Mouse (Mus musculus) intestine, postnatal 0 days (tissue): ENCODE measurements at regions not wholly inside any gene's neighbourhood (a gene's known extent, or its start where the extent isn't known, plus 50 kb on each side); places are given as distances from the start of the nearest gene placed in this dataset.

Experiments
- ATAC-seq: fragments of 200-750 bp; cut with Nextera tagmentation; 2 replicates; pipeline ENCODE4 v1.8.0; 2017; ENCODE audit warnings: mild to moderate bottlenecking, moderate TSS enrichment, moderate library complexity
- H3K27ac ChIP-seq: fragments of 300-500 bp; sonication (generic); 2 replicates; pipeline ENCODE4 v1.5.1; 2014; ENCODE audit warnings: mild to moderate bottlenecking, low read depth, low read length, moderate library complexity
- H3K27me3 ChIP-seq: fragments of 300-500 bp; sonication (generic); replicated peaks from 2 replicates; pipeline ENCODE4 v1.6.1; 2014; ENCODE audit warnings: low read length, mixed read lengths; ENCODE audit not compliant: control insufficient read depth, insufficient read depth
- H3K36me3 ChIP-seq: fragments of 300-500 bp; sonication (generic); 2 replicates; pipeline ENCODE4 v1.6.1; 2014; ENCODE audit warnings: mild to moderate bottlenecking, moderate library complexity; ENCODE audit not compliant: control insufficient read depth, insufficient read depth
- H3K4me1 ChIP-seq: fragments of 300-500 bp; sonication (generic); replicated peaks from 2 replicates; pipeline ENCODE4 v1.6.1; 2014; ENCODE audit warnings: antibody characterized with exemption, low read length, mixed read lengths; ENCODE audit not compliant: control insufficient read depth, insufficient read depth
- H3K4me2 ChIP-seq: fragments of 300-500 bp; sonication (generic); replicated peaks from 2 replicates; pipeline ENCODE4 v1.6.1; 2014; ENCODE audit warnings: low read depth, mild to moderate bottlenecking, moderate library complexity
- H3K4me3 ChIP-seq: fragments of 300-500 bp; sonication (generic); 2 replicates; pipeline ENCODE4 v1.5.1; 2014; ENCODE audit warnings: low read depth, low read length
- H3K9ac ChIP-seq: fragments of 300-500 bp; sonication (generic); 2 replicates; pipeline ENCODE4 v1.6.1; 2014; ENCODE audit warnings: mild to moderate bottlenecking, low read depth, low read length
- H3K9me3 ChIP-seq: fragments of 300-500 bp; sonication (generic); 2 replicates; pipeline ENCODE4 v1.6.1; 2016; ENCODE audit warnings: mixed run types; ENCODE audit not compliant: control insufficient read depth
- CTCF ChIP-seq: sonication (generic); IDR thresholded peaks from 2 replicates; pipeline ENCODE4 v1.5.1; 2016; ENCODE audit warnings: low read depth, mild to moderate bottlenecking, control low read depth, antibody characterized with exemption, moderate library complexity
- WGBS: fragments of 180-500 bp; shearing (Covaris S2); extraction: QIAGEN DNeasy Blood & Tissue Kit; methylation state at CpG from one replicate; pipeline ENCODE4 v1.1.7; 2014; 5-methylcytosine and 5-hydroxymethylcytosine counted together

GRCm38 (mm10) chr4:9135481-9136187, 896.8 kb upstream of the Car8 start:
- H3K9ac ChIP-seq, result no peak overlapping the region
- ATAC-seq, result peak; percentile 76

GRCm38 (mm10) chr4:9133695-9134094, 894.9 kb upstream of the Car8 start:
- ATAC-seq, result no peak
- Histone ChIP-seq H3K9me3 (no peaks in the 10 kb centered on the region), H3K4me2 (no peak overlapping the region), H3K27me3 (no peaks in the 10 kb centered on the region), H3K4me1 (no peaks in the 10 kb centered on the region), H3K9ac (no peak overlapping the region), H3K36me3 (no peaks in the 10 kb centered on the region), H3K27ac (no peak overlapping the region), H3K4me3 (no peak overlapping the region)
- no peak for TF ChIP-seq CTCF
- 77% methylated on average over 2 of the region's 2 CpGs for WGBS

More at GRCm38 (mm10) chr4:9135481-9136187, 896.8 kb upstream of the Car8 start:
- 13% methylated on average over 21 of the region's 21 CpGs for WGBS
- Histone ChIP-seq H3K4me3 (peak overlapping the region; percentile 31), H3K9me3 (no peaks in the 10 kb centered on the region), H3K27ac (no peak overlapping the region), H3K4me2 (peak overlapping the region; percentile 61), H3K27me3 (no peaks in the 10 kb centered on the region), H3K4me1 (no peaks in the 10 kb centered on the region), H3K36me3 (no peaks in the 10 kb centered on the region)
- TF ChIP-seq CTCF, result peak; percentile 94

- TF ChIP-seq CTCF, result no peak
- WGBS, result 57% methylated on average over 12 of the region's 12 CpGs
- Histone ChIP-seq H3K9ac (no peak overlapping the region), H3K27ac (no peak overlapping the region), H3K4me3 (no peak overlapping the region), H3K4me1 (no peaks in the 10 kb centered on the region), H3K4me2 (no peak overlapping the region), H3K27me3 (no peaks in the 10 kb centered on the region), H3K36me3 (no peaks in the 10 kb centered on the region), H3K9me3 (no peaks in the 10 kb centered on the region)
- ATAC-seq, result no peak
Measured at GRCm38 (mm10) chr4:9132982-9133625, 894.3 kb upstream of the Car8 start.

GRCm38 (mm10) chr4:9132356-9132755, 893.5 kb upstream of the Car8 start:
- Histone ChIP-seq H3K27me3 (no peaks in the 10 kb centered on the region), H3K36me3 (no peaks in the 10 kb centered on the region), H3K9me3 (no peaks in the 10 kb centered on the region), H3K4me3 (no peak overlapping the region), H3K4me1 (no peaks in the 10 kb centered on the region), H3K9ac (no peak overlapping the region), H3K4me2 (no peak overlapping the region), H3K27ac (no peak overlapping the region)
- no peak for ATAC-seq
- no peak for TF ChIP-seq CTCF
- WGBS, result 89% methylated on average over 6 of the region's 6 CpGs

GRCm38 (mm10) chr4:9131610-9132009, 892.8 kb upstream of the Car8 start:
- H3K27ac ChIP-seq, result no peak overlapping the region
- ATAC-seq, result no peak

GRCm38 (mm10) chr4:9125236-9125963, 886.6 kb upstream of the Car8 start:
- Histone ChIP-seq H3K4me1 (peaks cover 7% of the 10 kb centered on the region; the same call in 1 of the 2 replicates), H3K9me3 (no peaks in the 10 kb centered on the region), H3K27ac (peak overlapping the region; percentile 37), H3K4me2 (no peak overlapping the region), H3K36me3 (no peaks in the 10 kb centered on the region), H3K27me3 (no peaks in the 10 kb centered on the region), H3K4me3 (no peak overlapping the region), H3K9ac (no peak overlapping the region)
- peak; percentile 60; the same call in 1 of the 2 replicates for ATAC-seq
- peak; percentile 82 for TF ChIP-seq CTCF
- 45% methylated on average over 11 of the region's 11 CpGs for WGBS

More at GRCm38 (mm10) chr4:9131610-9132009, 892.8 kb upstream of the Car8 start:
- Histone ChIP-seq H3K36me3 (no peaks in the 10 kb centered on the region), H3K4me2 (no peak overlapping the region), H3K9ac (no peak overlapping the region), H3K4me1 (no peaks in the 10 kb centered on the region), H3K9me3 (no peaks in the 10 kb centered on the region), H3K4me3 (no peak overlapping the region), H3K27me3 (no peaks in the 10 kb centered on the region)
- no peak for TF ChIP-seq CTCF
- 78% methylated on average over 9 of the region's 9 CpGs for WGBS
